Mouse (Mus musculus): ENCODE results near the gene Caly.

DNA sequence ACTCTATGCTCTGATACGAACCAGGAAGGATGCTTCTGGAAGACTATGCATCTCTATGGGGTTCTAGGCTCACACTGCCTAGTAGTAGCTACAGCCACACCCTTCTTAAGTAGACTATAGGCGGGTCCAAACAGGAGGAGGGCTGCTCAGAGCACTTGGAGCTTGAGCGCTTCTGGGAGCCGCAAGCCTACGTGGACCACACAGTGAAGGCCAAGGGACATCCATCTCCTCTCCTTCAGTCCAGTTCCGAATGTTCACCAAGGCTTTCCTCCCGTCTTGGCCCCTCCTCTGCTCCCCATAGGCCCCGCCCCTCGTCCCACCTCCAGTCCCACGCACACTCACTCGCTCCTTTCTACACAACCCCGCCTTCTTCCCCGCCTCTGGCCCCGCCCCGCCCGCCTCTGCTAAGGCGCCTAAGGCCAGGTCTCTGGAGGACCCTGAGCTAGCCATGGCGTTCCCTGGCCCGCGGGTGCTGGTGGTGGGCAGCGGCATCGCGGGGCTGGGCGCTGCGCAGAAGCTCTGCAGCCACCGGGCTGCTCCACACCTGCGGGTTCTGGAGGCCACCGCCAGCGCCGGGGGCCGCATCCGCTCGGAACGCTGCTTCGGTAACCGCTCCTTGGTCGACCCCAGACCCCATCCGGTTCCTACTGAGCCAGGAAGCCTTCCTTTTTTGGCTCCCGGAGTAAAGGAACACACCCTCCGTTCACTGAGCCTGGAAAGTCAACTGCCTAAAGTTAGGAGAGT lies 43.1 kb upstream of the Caly start:
- TF ChIP-seq CTCF (conservative IDR thresholded peaks at IDR 0.05; ENCODE audit: insufficient read depth, insufficient read length, low read depth, low read length) (no peak), POLR2A (IDR thresholded peaks at IDR 0.05; ENCODE audit: low read depth, low read length) (no peak)
